Mouse (Mus musculus): ENCODE results near the gene Defb29. TPM values are rescaled to one million over a fixed set of nuclear protein-coding genes. Genes with fewer than 3 reads are reported as not detected.

The Defb29 gene
- polyA plus RNA-seq, 1 experiment from 2014 or later = not detected

DNA sequence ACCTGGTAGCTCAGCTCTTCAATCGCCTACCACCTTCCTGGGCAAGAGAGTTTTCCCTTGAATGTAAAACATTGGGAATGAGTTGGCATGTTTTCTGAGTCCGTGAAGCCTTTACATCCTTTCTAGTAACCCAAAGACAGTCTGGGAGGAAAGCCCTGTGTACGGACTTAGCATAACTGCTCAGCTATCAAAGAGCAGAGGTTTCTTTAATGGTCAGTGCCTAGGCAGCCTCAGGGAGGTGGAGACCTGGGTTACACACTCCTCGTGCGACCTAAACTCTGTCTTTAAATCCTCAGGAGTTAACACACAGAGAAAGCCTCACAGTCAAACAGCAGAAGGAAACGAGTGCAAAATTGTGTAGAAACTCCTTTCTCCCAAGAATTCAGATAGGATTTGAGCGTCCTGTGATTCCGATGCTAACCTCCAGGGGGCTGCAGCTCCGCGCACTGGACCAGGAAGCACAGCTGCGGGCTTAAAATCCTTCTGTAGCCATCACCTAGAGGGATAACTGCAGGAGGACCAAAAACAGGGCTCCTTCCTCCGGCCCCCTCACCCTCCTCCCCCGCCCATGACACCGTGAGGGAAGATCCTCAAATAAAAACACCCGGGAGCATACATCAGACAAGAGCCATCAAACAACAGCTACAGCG, 14.0 kb upstream of the Defb29 start:
- H3K27ac ChIP-seq (ENCODE audit: low read depth, low read length) = no peak overlapping the region
- no peaks in the 10 kb centered on the region for H3K4me1 ChIP-seq (replicated peaks; ENCODE audit: control insufficient read depth, insufficient read depth, low read length)
- no peaks in the 10 kb centered on the region for H3K27me3 ChIP-seq (replicated peaks; ENCODE audit: control insufficient read depth, insufficient read depth, low read length)
- no peak; the same call in 1 of the 2 replicates for ATAC-seq
- no peaks in the 10 kb centered on the region for H3K9me3 ChIP-seq (ENCODE audit: control insufficient read depth)
- H3K4me3 ChIP-seq (ENCODE audit: low read depth, low read length) = no peak overlapping the region
- peak; percentile 85 for TF ChIP-seq CTCF (IDR thresholded peaks at IDR 0.05; ENCODE audit: low read depth)
- 13% methylated on average over 16 of the region's 16 CpGs for WGBS
- H3K4me2 ChIP-seq (replicated peaks; ENCODE audit: low read depth) = no peak overlapping the region; the same call in 1 of the 2 replicates
- H3K36me3 ChIP-seq (ENCODE audit: control insufficient read depth, insufficient read depth) = no peaks in the 10 kb centered on the region
- H3K9ac ChIP-seq (ENCODE audit: low read depth, low read length) = no peak overlapping the region

GRCm38 (mm10) chr2:152548124-152548523, 8.2 kb upstream of the Defb29 start:
- TF ChIP-seq CTCF (IDR thresholded peaks at IDR 0.05; ENCODE audit: low read depth) = no peak
- 58% methylated on average over 5 of the region's 5 CpGs for WGBS
- Histone ChIP-seq H3K4me1 (replicated peaks; ENCODE audit: control insufficient read depth, insufficient read depth, low read length) (no peaks in the 10 kb centered on the region), H3K4me2 (replicated peaks; ENCODE audit: low read depth) (no peak overlapping the region), H3K36me3 (ENCODE audit: control insufficient read depth, insufficient read depth) (no peaks in the 10 kb centered on the region), H3K27ac (ENCODE audit: low read depth, low read length) (no peak overlapping the region), H3K9ac (ENCODE audit: low read depth, low read length) (no peak overlapping the region), H3K9me3 (ENCODE audit: control insufficient read depth) (no peaks in the 10 kb centered on the region), H3K4me3 (ENCODE audit: low read depth, low read length) (no peak overlapping the region), H3K27me3 (replicated peaks; ENCODE audit: control insufficient read depth, insufficient read depth, low read length) (no peaks in the 10 kb centered on the region)
- no peak for ATAC-seq

GRCm38 (mm10) chr2:152544691-152545090, 4.8 kb upstream of the Defb29 start:
- WGBS = 6% methylated on average over 4 of the region's 4 CpGs
- no peaks in the 10 kb centered on the region; the same call in 1 of the 2 replicates for H3K4me1 ChIP-seq (replicated peaks; ENCODE audit: control insufficient read depth, insufficient read depth, low read length)
- H3K27ac ChIP-seq (ENCODE audit: low read depth, low read length) = no peak overlapping the region; the same call in 1 of the 2 replicates

GRCm38 (mm10) chr2:152543478-152543877, 3.6 kb upstream of the Defb29 start:
- H3K4me3 ChIP-seq (ENCODE audit: low read depth, low read length) = no peak overlapping the region
- 32% methylated on average over 4 of the region's 4 CpGs for WGBS
- H3K36me3 ChIP-seq (ENCODE audit: control insufficient read depth, insufficient read depth) = no peaks in the 10 kb centered on the region
- no peaks in the 10 kb centered on the region for H3K9me3 ChIP-seq (ENCODE audit: control insufficient read depth)
- no peaks in the 10 kb centered on the region; the same call in 1 of the 2 replicates for H3K4me1 ChIP-seq (replicated peaks; ENCODE audit: control insufficient read depth, insufficient read depth, low read length)
- peak; percentile 41; the same call in 1 of the 2 replicates for ATAC-seq
- TF ChIP-seq CTCF (IDR thresholded peaks at IDR 0.05; ENCODE audit: low read depth) = no peak
- no peak overlapping the region for H3K9ac ChIP-seq (ENCODE audit: low read depth, low read length)
- no peak overlapping the region for H3K27ac ChIP-seq (ENCODE audit: low read depth, low read length)
- no peak overlapping the region for H3K4me2 ChIP-seq (replicated peaks; ENCODE audit: low read depth)
- no peaks in the 10 kb centered on the region for H3K27me3 ChIP-seq (replicated peaks; ENCODE audit: control insufficient read depth, insufficient read depth, low read length)

More at GRCm38 (mm10) chr2:152544691-152545090, 4.8 kb upstream of the Defb29 start:
- no peaks in the 10 kb centered on the region for H3K36me3 ChIP-seq (ENCODE audit: control insufficient read depth, insufficient read depth)
- H3K4me3 ChIP-seq (ENCODE audit: low read depth, low read length) = no peak overlapping the region
- no peak overlapping the region for H3K4me2 ChIP-seq (replicated peaks; ENCODE audit: low read depth)
- peak; percentile 87 for ATAC-seq
- no peak overlapping the region for H3K9ac ChIP-seq (ENCODE audit: low read depth, low read length)
- peak; percentile 89 for TF ChIP-seq CTCF (IDR thresholded peaks at IDR 0.05; ENCODE audit: low read depth)
- no peaks in the 10 kb centered on the region for H3K9me3 ChIP-seq (ENCODE audit: control insufficient read depth)
- no peaks in the 10 kb centered on the region for H3K27me3 ChIP-seq (replicated peaks; ENCODE audit: control insufficient read depth, insufficient read depth, low read length)

- no peak for ATAC-seq
- Histone ChIP-seq H3K9ac (ENCODE audit: low read depth, low read length) (no peak overlapping the region), H3K27me3 (replicated peaks; ENCODE audit: control insufficient read depth, insufficient read depth, low read length) (no peaks in the 10 kb centered on the region), H3K4me3 (ENCODE audit: low read depth, low read length) (no peak overlapping the region), H3K4me1 (replicated peaks; ENCODE audit: control insufficient read depth, insufficient read depth, low read length) (no peaks in the 10 kb centered on the region; the same call in 1 of the 2 replicates), H3K9me3 (ENCODE audit: control insufficient read depth) (no peaks in the 10 kb centered on the region), H3K27ac (ENCODE audit: low read depth, low read length) (no peak overlapping the region), H3K36me3 (ENCODE audit: control insufficient read depth, insufficient read depth) (no peaks in the 10 kb centered on the region), H3K4me2 (replicated peaks; ENCODE audit: low read depth) (no peak overlapping the region)
- TF ChIP-seq CTCF (IDR thresholded peaks at IDR 0.05; ENCODE audit: low read depth) = peak; percentile 46
- WGBS = 79% methylated on average over 2 of the region's 2 CpGs
Observed at GRCm38 (mm10) chr2:152542897-152543296, 3.0 kb upstream of the Defb29 start.

DNA sequence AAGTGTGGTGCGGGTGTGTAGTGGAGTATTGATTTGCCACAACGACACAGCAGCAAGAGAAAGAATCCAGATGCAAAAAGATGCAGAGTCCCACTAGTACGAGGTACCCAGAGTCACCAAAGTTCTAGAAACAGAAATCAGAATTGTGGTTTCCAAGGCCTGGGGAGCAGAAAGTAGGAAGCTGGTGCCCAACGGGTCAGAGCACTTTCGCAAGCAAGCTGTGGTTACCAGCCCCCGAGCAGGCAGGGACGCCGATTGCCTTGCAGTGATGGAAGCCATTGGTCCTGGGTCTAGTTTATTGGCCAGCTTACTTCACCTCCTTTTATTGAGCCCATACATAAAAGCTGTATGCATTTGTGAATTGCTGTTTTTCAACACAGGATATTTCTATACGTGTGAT, 2.1 kb upstream of the Defb29 start:
- no peak overlapping the region for H3K27ac ChIP-seq (ENCODE audit: low read depth, low read length)
- no peak overlapping the region for H3K4me2 ChIP-seq (replicated peaks; ENCODE audit: low read depth)
- H3K36me3 ChIP-seq (ENCODE audit: control insufficient read depth, insufficient read depth) = no peaks in the 10 kb centered on the region
- no peak for TF ChIP-seq CTCF (IDR thresholded peaks at IDR 0.05; ENCODE audit: low read depth)
- no peak for ATAC-seq
- no peaks in the 10 kb centered on the region for H3K27me3 ChIP-seq (replicated peaks; ENCODE audit: control insufficient read depth, insufficient read depth, low read length)
- no peak overlapping the region for H3K9ac ChIP-seq (ENCODE audit: low read depth, low read length)
- no peak overlapping the region for H3K4me3 ChIP-seq (ENCODE audit: low read depth, low read length)
- no peaks in the 10 kb centered on the region for H3K9me3 ChIP-seq (ENCODE audit: control insufficient read depth)
- 78% methylated on average over 9 of the region's 9 CpGs for WGBS
- no peaks in the 10 kb centered on the region; the same call in 1 of the 2 replicates for H3K4me1 ChIP-seq (replicated peaks; ENCODE audit: control insufficient read depth, insufficient read depth, low read length)
